Mouse (Mus musculus): ENCODE data around the gene Galp. TPM values are rescaled to one million over a fixed set of nuclear protein-coding genes. Genes with fewer than 3 reads are reported as not detected.

Gene Galp
- total RNA-seq (2014; rRNA removed) (not detected in 2 replicates), polyA plus RNA-seq (2012; rRNA removed) (not detected in 2 replicates)

DNA sequence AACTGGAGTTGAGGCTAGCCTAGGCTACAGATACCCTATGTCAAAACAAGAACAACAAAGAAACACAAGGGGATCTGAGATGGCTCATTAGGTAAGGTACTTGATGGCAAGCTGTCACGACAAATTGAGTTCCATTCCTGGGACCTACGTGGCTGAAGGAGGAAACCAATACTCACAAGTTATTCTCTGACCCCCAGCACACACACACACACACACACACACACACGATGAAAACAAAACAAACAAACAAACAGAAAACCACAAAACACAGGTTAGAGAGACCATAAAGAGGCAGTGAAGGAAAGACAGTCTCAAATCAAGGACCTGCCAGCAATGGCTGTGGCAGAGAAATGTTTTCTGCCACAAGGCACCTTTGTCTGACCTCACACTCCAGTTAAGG lies at the start of gene Galp:
Galp (plus strand) TSS at position 301 of the 400 bp plus-strand sequence.
- Histone ChIP-seq H3K79me2 (ENCODE audit: control insufficient read depth, insufficient read depth, low read length) (no peaks in the 10 kb centered on the region), H3K4me3 (ENCODE audit: insufficient read depth, low read depth, low read length) (no peak within 1 kb of the TSS), H3K27me3 (ENCODE audit: control insufficient read depth, insufficient read depth, low read length) (no peaks in the 10 kb centered on the region; the same call in 1 of the 2 replicates), H3K27ac (replicated peaks; ENCODE audit: insufficient read depth, low read depth, low read length) (no peak within 1 kb of the TSS), H3K36me3 (ENCODE audit: control insufficient read depth, insufficient read depth, low read length) (no peaks in the 10 kb centered on the region), H3K4me1 (ENCODE audit: control insufficient read depth, insufficient read depth, low read length) (no peaks in the 10 kb centered on the region; the same call in 1 of the 2 replicates), H3K9ac (ENCODE audit: low read depth, low read length) (no peak within 1 kb of the TSS)
- no peak for TF ChIP-seq CTCF (IDR thresholded peaks at IDR 0.05; ENCODE audit: low read depth, low read length)
- DNase-seq (ENCODE audit: extremely low read depth, low read depth, low spot score): no peak
- WGBS: 51% methylated on average over 3 of the region's 3 CpGs

DNA sequence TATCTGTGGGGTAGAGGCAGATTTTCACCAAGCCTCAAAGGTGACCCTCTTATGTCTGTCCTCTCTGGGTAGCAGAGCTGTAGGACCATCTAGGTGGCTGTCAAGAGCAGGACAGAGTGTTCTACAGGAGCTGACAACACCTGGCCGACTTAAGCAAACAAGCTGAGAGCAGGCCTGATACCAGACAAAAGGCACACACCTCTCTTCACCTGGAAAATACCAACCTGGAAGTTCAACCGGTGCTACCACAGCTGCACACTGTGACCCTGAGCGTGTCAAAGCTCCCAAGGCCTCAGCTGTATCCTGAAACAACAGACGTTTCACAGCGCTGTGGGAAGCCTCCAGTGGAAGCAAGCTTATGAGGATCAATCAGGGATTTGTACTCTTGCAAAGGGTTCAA lies 49.2 kb upstream of the Galp start:
- Histone ChIP-seq H3K4me1 (ENCODE audit: control insufficient read depth, insufficient read depth, low read length) (peaks cover 56% of the 10 kb centered on the region), H3K9ac (ENCODE audit: low read depth, low read length) (no peak overlapping the region)

DNA sequence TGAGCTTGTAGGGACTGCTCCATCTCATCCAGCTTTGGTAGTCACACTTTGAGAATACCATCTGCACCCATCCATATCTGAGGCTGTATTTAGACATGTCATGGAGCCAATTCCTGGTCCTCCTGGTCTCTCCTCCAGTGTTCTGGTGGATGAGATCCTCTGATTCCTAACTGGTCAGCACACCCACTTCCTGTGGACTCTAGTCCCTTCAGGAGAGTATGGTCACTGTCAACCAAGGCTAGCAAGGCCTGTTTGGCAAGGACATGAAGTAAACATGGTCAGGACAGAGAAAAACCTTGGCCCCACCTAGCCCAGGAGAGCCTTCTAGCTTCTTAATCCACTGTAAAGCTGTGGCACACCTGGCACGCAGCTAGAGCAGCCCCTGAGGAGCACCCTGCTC lies 45.6 kb upstream of the Galp start:
- no peaks in the 10 kb centered on the region for H3K27me3 ChIP-seq (ENCODE audit: control insufficient read depth, insufficient read depth, low read length)
- peaks cover 61% of the 10 kb centered on the region for H3K4me1 ChIP-seq (ENCODE audit: control insufficient read depth, insufficient read depth, low read length)
- H3K27ac ChIP-seq (replicated peaks; ENCODE audit: insufficient read depth, low read depth, low read length): peak overlapping the region; percentile 22
- 36% methylated on average over 1 of the region's 1 CpGs for WGBS
- H3K9ac ChIP-seq (ENCODE audit: low read depth, low read length): no peak overlapping the region
- TF ChIP-seq CTCF (IDR thresholded peaks at IDR 0.05; ENCODE audit: low read depth, low read length) (no peak), POLR2A (IDR thresholded peaks at IDR 0.05; ENCODE audit: extremely low read depth, insufficient read depth, low read length) (no peak)
- peaks cover 76% of the 10 kb centered on the region for H3K79me2 ChIP-seq (ENCODE audit: control insufficient read depth, insufficient read depth, low read length)
- H3K36me3 ChIP-seq (ENCODE audit: control insufficient read depth, insufficient read depth, low read length): no peaks in the 10 kb centered on the region
- H3K4me3 ChIP-seq (ENCODE audit: insufficient read depth, low read depth, low read length): no peak overlapping the region
- peak; percentile 66 for DNase-seq (ENCODE audit: extremely low read depth, low read depth, low spot score)

More for the DNA sequence above, 49.2 kb upstream of the Galp start:
- H3K4me3 ChIP-seq (ENCODE audit: insufficient read depth, low read depth, low read length): no peak overlapping the region
- TF ChIP-seq POLR2A (IDR thresholded peaks at IDR 0.05; ENCODE audit: extremely low read depth, insufficient read depth, low read length) (no peak), CTCF (IDR thresholded peaks at IDR 0.05; ENCODE audit: low read depth, low read length) (no peak)
- peak; percentile 38 for DNase-seq (ENCODE audit: extremely low read depth, low read depth, low spot score)
- H3K79me2 ChIP-seq (ENCODE audit: control insufficient read depth, insufficient read depth, low read length): peaks cover 84% of the 10 kb centered on the region
- H3K36me3 ChIP-seq (ENCODE audit: control insufficient read depth, insufficient read depth, low read length): no peaks in the 10 kb centered on the region
- WGBS: 17% methylated on average over 5 of the region's 5 CpGs
- no peaks in the 10 kb centered on the region for H3K27me3 ChIP-seq (ENCODE audit: control insufficient read depth, insufficient read depth, low read length)
- H3K27ac ChIP-seq (replicated peaks; ENCODE audit: insufficient read depth, low read depth, low read length): peak overlapping the region; percentile 28

DNA sequence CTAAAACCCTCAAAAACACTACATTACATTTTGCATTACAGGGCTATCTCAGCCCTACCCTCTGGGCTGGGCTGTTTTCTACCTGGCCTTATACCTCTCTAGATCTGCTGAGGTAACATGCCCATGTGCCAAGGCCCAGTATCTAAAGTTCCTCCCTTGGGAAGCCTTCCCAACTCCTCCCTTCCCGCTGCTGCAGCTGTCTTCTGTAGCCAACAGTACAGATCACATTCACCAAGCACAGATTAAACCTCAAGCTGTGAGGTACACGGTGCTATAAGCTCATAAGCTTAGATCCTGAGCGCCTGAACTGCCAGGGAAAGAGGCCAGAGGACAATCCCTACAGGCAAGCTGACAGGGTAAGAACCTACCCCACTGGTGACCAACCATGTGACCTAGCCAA lies 44.9 kb upstream of the Galp start:
- Histone ChIP-seq H3K27me3 (ENCODE audit: control insufficient read depth, insufficient read depth, low read length) (no peaks in the 10 kb centered on the region), H3K36me3 (ENCODE audit: control insufficient read depth, insufficient read depth, low read length) (no peaks in the 10 kb centered on the region), H3K4me1 (ENCODE audit: control insufficient read depth, insufficient read depth, low read length) (peaks cover 59% of the 10 kb centered on the region), H3K9ac (ENCODE audit: low read depth, low read length) (no peak overlapping the region), H3K4me3 (ENCODE audit: insufficient read depth, low read depth, low read length) (no peak overlapping the region), H3K79me2 (ENCODE audit: control insufficient read depth, insufficient read depth, low read length) (peaks cover 71% of the 10 kb centered on the region), H3K27ac (replicated peaks; ENCODE audit: insufficient read depth, low read depth, low read length) (peak overlapping the region; percentile 22)
- 24% methylated on average over 3 of the region's 3 CpGs for WGBS
- DNase-seq (ENCODE audit: extremely low read depth, low read depth, low spot score): peak; percentile 80
- TF ChIP-seq POLR2A (IDR thresholded peaks at IDR 0.05; ENCODE audit: extremely low read depth, insufficient read depth, low read length) (no peak), CTCF (IDR thresholded peaks at IDR 0.05; ENCODE audit: low read depth, low read length) (no peak)

DNA sequence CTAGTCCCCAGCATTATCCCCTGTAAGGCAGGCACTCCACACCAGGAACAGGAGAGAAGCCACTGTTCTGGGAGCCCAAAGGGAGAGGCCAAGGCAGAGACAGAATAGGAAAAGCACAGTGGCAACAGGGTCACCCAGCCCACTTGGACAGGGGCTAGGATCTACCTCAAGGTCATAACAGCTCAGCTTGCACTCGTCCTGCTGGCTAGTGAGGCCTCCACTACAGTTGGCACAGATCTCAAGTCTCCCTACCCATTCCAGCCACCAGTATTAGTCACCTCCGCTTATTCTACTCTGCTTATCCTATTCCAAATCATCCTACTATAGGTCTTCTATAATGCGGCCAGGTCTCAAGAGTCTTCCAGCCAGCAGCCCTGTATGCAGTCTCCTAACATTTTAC lies 43.8 kb upstream of the Galp start:
- Histone ChIP-seq H3K79me2 (ENCODE audit: control insufficient read depth, insufficient read depth, low read length) (peaks cover 62% of the 10 kb centered on the region), H3K27me3 (ENCODE audit: control insufficient read depth, insufficient read depth, low read length) (no peaks in the 10 kb centered on the region), H3K9ac (ENCODE audit: low read depth, low read length) (no peak overlapping the region), H3K36me3 (ENCODE audit: control insufficient read depth, insufficient read depth, low read length) (no peaks in the 10 kb centered on the region), H3K4me1 (ENCODE audit: control insufficient read depth, insufficient read depth, low read length) (peaks cover 57% of the 10 kb centered on the region), H3K27ac (replicated peaks; ENCODE audit: insufficient read depth, low read depth, low read length) (peak overlapping the region; percentile 100), H3K4me3 (ENCODE audit: insufficient read depth, low read depth, low read length) (no peak overlapping the region)
- TF ChIP-seq CTCF (IDR thresholded peaks at IDR 0.05; ENCODE audit: low read depth, low read length) (no peak), POLR2A (IDR thresholded peaks at IDR 0.05; ENCODE audit: extremely low read depth, insufficient read depth, low read length) (no peak)
- WGBS: 49% methylated on average over 3 of the region's 3 CpGs
- no peak for DNase-seq (ENCODE audit: extremely low read depth, low read depth, low spot score)

DNA sequence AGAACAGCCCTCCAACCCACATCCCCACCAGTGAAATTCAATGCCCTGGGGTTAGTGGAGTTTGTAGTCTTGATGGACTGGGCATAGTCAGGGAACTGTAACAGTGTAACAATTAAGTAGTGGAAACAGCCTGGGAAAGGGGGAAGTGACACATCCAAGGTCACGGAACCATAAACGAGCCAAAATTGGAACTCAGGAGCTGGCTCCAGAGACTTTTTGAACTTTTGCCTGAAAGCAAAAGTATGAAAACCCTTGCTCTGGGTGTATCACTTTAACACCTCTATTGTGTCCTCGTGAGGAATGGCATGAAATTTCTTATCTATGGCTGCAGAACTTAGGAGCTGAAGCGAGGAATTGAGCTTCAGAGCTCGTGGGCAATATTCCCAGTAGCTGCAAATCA lies 42.7 kb upstream of the Galp start:
- DNase-seq (ENCODE audit: extremely low read depth, low read depth, low spot score): peak; percentile 34
- WGBS: 8% methylated on average over 5 of the region's 5 CpGs
- Histone ChIP-seq H3K4me1 (ENCODE audit: control insufficient read depth, insufficient read depth, low read length) (peaks cover 47% of the 10 kb centered on the region), H3K27me3 (ENCODE audit: control insufficient read depth, insufficient read depth, low read length) (no peaks in the 10 kb centered on the region), H3K9ac (ENCODE audit: low read depth, low read length) (peak overlapping the region; percentile 99), H3K36me3 (ENCODE audit: control insufficient read depth, insufficient read depth, low read length) (no peaks in the 10 kb centered on the region), H3K4me3 (ENCODE audit: insufficient read depth, low read depth, low read length) (peak overlapping the region; percentile 98; the same call in 1 of the 2 replicates), H3K79me2 (ENCODE audit: control insufficient read depth, insufficient read depth, low read length) (peaks cover 51% of the 10 kb centered on the region), H3K27ac (replicated peaks; ENCODE audit: insufficient read depth, low read depth, low read length) (peak overlapping the region; percentile 100)
- no peak for TF ChIP-seq CTCF (IDR thresholded peaks at IDR 0.05; ENCODE audit: low read depth, low read length)
- no peak for TF ChIP-seq POLR2A (IDR thresholded peaks at IDR 0.05; ENCODE audit: extremely low read depth, insufficient read depth, low read length)
